Mouse (Mus musculus): ENCODE results near the gene Amy2a3.
"Not testable (repeated sequence)": the region's sequence is repeated elsewhere in the genome, so short reads cannot be mapped to it uniquely, and the experiment has no call there.

Gene Amy2a3

DNA sequence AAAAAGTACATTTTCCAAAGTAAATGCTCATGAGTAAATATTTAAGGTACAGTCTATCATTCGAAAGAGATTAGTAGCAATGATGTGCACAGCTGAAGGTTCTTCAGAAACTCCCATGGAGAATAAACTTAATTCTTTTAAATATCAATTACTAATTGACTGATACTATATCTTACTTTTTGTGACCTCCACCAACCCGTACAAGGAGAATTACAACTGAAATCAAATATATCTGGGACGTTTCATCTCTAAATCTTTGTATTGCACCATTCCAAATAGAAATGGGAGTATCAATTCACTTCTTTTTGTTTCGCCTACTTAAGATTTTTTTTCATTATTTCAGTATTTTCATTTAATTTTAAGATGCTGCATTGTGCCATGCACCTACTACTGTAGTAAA is at the start of gene Amy2a3:
Gene Amy2a3, minus strand, starts transcription at position 101 of the 400 bp plus-strand sequence.
- DNase-seq (ENCODE audit: low spot score in 2 of 2), result not testable (repeated sequence)

DNA sequence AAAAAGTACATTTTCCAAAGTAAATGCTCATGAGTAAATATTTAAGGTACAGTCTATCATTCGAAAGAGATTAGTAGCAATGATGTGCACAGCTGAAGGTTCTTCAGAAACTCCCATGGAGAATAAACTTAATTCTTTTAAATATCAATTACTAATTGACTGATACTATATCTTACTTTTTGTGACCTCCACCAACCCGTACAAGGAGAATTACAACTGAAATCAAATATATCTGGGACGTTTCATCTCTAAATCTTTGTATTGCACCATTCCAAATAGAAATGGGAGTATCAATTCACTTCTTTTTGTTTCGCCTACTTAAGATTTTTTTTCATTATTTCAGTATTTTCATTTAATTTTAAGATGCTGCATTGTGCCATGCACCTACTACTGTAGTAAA is 32.7 kb upstream of the Amy2a3 start, which contains the start of gene Amy2a2:
Gene Amy2a2, minus strand, starts transcription at position 101 of the 400 bp plus-strand sequence.
- DNase-seq (ENCODE audit: low spot score in 2 of 2), result not testable (repeated sequence)

DNA sequence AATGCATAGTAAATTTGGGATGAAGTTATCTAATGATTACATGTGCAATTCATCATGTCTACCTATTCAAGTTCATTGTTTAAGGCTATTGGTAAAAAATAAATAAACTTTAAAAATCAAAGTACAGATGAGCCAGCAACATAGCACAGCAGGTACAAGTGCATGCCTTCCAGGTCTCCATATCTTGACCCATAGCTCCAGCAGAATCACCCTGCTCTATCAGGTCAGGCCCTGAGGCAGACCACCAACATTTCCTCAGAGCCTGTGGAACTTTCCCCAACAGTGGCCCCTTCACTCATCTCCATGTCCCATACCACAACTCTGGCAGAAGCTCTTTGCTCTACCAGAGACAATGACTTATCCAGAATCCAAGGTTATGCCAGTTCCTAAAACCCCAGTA is 21.6 kb upstream of the Amy2a3 start:
- DNase-seq (ENCODE audit: low spot score in 2 of 2), result not testable (repeated sequence)

DNA sequence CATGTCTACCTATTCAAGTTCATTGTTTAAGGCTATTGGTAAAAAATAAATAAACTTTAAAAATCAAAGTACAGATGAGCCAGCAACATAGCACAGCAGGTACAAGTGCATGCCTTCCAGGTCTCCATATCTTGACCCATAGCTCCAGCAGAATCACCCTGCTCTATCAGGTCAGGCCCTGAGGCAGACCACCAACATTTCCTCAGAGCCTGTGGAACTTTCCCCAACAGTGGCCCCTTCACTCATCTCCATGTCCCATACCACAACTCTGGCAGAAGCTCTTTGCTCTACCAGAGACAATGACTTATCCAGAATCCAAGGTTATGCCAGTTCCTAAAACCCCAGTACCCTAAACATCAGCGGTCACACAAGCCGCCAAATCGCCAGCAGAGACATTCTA is 10.9 kb downstream of the Amy2a3 start:
- not testable (repeated sequence) for DNase-seq (ENCODE audit: low spot score in 2 of 2)

DNA sequence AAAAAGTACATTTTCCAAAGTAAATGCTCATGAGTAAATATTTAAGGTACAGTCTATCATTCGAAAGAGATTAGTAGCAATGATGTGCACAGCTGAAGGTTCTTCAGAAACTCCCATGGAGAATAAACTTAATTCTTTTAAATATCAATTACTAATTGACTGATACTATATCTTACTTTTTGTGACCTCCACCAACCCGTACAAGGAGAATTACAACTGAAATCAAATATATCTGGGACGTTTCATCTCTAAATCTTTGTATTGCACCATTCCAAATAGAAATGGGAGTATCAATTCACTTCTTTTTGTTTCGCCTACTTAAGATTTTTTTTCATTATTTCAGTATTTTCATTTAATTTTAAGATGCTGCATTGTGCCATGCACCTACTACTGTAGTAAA is 32.5 kb downstream of the Amy2a3 start, which contains the start of gene Amy2a4:
Gene Amy2a4, minus strand, starts transcription at position 101 of the 400 bp plus-strand sequence.
- not testable (repeated sequence) for DNase-seq (ENCODE audit: low spot score in 2 of 2)

DNA sequence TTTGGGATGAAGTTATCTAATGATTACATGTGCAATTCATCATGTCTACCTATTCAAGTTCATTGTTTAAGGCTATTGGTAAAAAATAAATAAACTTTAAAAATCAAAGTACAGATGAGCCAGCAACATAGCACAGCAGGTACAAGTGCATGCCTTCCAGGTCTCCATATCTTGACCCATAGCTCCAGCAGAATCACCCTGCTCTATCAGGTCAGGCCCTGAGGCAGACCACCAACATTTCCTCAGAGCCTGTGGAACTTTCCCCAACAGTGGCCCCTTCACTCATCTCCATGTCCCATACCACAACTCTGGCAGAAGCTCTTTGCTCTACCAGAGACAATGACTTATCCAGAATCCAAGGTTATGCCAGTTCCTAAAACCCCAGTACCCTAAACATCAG is 43.6 kb downstream of the Amy2a3 start:
- not testable (repeated sequence) for DNase-seq (ENCODE audit: low spot score in 2 of 2)

DNA sequence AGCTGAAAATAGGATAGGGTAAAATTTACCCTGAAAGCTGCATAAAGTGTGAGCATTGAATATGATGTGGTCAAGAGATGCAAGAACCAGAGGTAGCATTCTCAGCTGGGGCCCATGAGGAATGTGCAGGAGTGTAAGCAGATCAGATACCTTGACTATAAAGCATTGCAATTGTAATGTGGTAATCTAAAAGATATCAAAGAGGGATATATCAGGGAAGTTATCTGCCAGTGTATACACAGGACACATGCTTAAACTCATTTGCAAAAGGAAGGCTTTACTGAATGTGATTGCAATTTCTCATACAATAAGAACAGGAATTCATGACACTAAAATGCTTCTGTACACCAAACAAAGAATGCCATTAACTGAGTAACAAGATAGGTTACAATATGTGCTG is 44.3 kb downstream of the Amy2a3 start:
- DNase-seq (ENCODE audit: low spot score in 2 of 2), result not testable (repeated sequence)
